Mouse (Mus musculus) c-Kit-positive CD71-positive TER-119-positive erythroid progenitor cells, embryonic 14.5 days (primary cell): Measurements from ENCODE around the gene Hist3h2ba.
A peak's percentile ranks its signal among the peaks of the same experiment; 100 is the strongest.

Experiments
- DNase-seq: peaks from one replicate; pipeline ENCODE4 v3.0.0-alpha.2; 2013; ENCODE audit warnings: low spot score

The Hist3h2ba gene

GRCm38 (mm10) chr11:58948542-58949479 is at the start of gene Hist3h2ba:
TSS of gene Hist3h2ba (plus strand) at chr11:58948920.
- peak; percentile 57 for DNase-seq

- peak; percentile 53 for DNase-seq
Observed at GRCm38 (mm10) chr11:58901080-58901479, 47.6 kb upstream of the Hist3h2ba start.

GRCm38 (mm10) chr11:58903511-58904409 is 45.0 kb upstream of the Hist3h2ba start, which contains the start of gene Zfp39:
TSS of gene Zfp39 (minus strand) at chr11:58904225.
- DNase-seq = peak; percentile 94

- no peak for DNase-seq
Observed at GRCm38 (mm10) chr11:58904410-58904718, 44.4 kb upstream of the Hist3h2ba start.

- DNase-seq = no peak
Observed at GRCm38 (mm10) chr11:58904838-58905237, 43.9 kb upstream of the Hist3h2ba start.

GRCm38 (mm10) chr11:58913776-58914175 is 34.9 kb upstream of the Hist3h2ba start:
- DNase-seq = no peak

GRCm38 (mm10) chr11:58914461-58915028 is 34.2 kb upstream of the Hist3h2ba start:
- peak; percentile 58 for DNase-seq

- DNase-seq = peak; percentile 93
Observed at GRCm38 (mm10) chr11:58916879-58917744, 31.6 kb upstream of the Hist3h2ba start.

- DNase-seq = peak; percentile 79
Observed at GRCm38 (mm10) chr11:58917745-58918366, 30.9 kb upstream of the Hist3h2ba start, which contains the start of gene Btnl10. TSS of gene Btnl10 (plus strand) at chr11:58917908.

GRCm38 (mm10) chr11:58918759-58919158 is 30.0 kb upstream of the Hist3h2ba start:
- DNase-seq = no peak

GRCm38 (mm10) chr11:58922420-58922819 is 26.3 kb upstream of the Hist3h2ba start:
- DNase-seq = no peak

GRCm38 (mm10) chr11:58926651-58927050 is 22.1 kb upstream of the Hist3h2ba start:
- no peak for DNase-seq

GRCm38 (mm10) chr11:58927053-58927452 is 21.7 kb upstream of the Hist3h2ba start:
- DNase-seq = no peak

- peak; percentile 64 for DNase-seq
Observed at GRCm38 (mm10) chr11:58927790-58928651, 20.7 kb upstream of the Hist3h2ba start.

GRCm38 (mm10) chr11:58929055-58929454 is 19.7 kb upstream of the Hist3h2ba start:
- DNase-seq = no peak

GRCm38 (mm10) chr11:58929641-58930040 is 19.1 kb upstream of the Hist3h2ba start:
- DNase-seq = no peak

GRCm38 (mm10) chr11:58930254-58930653 is 18.5 kb upstream of the Hist3h2ba start:
- no peak for DNase-seq

GRCm38 (mm10) chr11:58931576-58931975 is 17.1 kb upstream of the Hist3h2ba start:
- no peak for DNase-seq

- no peak for DNase-seq
Observed at GRCm38 (mm10) chr11:58937909-58938308, 10.8 kb upstream of the Hist3h2ba start.
